Mouse (Mus musculus) central nervous system, embryonic 14 days (tissue): Measurements from ENCODE around the gene 9930021J03Rik. TPM values are rescaled to one million over a fixed set of nuclear protein-coding genes. Genes with fewer than 3 reads are reported as not detected.

Source experiments
- polyA plus RNA-seq: library from polyadenylated mRNA; depleted of rRNA; stranded (reverse); fragments of >200 nt; gene quantifications from 2 replicates; pipeline ENCODE4 v1.2.3, GENCODE M21; 2012; rRNA removed

9930021J03Rik gene
- 26.6 and 27.8 TPM in 2 replicates for polyA plus RNA-seq

GRCm38 (mm10) chr19:29805917-29806785, at the start of gene 9930021J03Rik:
TSS of gene 9930021J03Rik (minus strand) at chr19:29805989.

GRCm38 (mm10) chr19:29812581-29813460, 7.0 kb upstream of the 9930021J03Rik start, which contains the start of gene Ranbp6:
TSS of gene Ranbp6 (minus strand) at chr19:29812974.

GRCm38 (mm10) chr19:29697245-29697874, 108.4 kb downstream of the 9930021J03Rik start, which contains the start of gene Mlana:
TSS of gene Mlana (plus strand) at chr19:29697824.

Other genes starting within 250 kb of the 9930021J03Rik start
- gene Ermp1, start 157.6 kb downstream of the 9930021J03Rik start, polyA plus RNA-seq: 9.2 and 10.8 TPM in 2 replicates
- 0.10 and 0.21 TPM in 2 replicates for gene Mlana, start 108.2 kb downstream of the 9930021J03Rik start, polyA plus RNA-seq
- gene Ranbp6, start 7.0 kb upstream of the 9930021J03Rik start, polyA plus RNA-seq: 15.2 and 16.0 TPM in 2 replicates
- gene Il33, start 119.1 kb upstream of the 9930021J03Rik start, polyA plus RNA-seq: 0.68 and 2.0 TPM in 2 replicates
- not detected in 2 replicates for gene Trpd52l3, start 197.8 kb upstream of the 9930021J03Rik start, polyA plus RNA-seq
- 133 and 142 TPM in 2 replicates for gene Uhrf2, start 224.5 kb upstream of the 9930021J03Rik start, polyA plus RNA-seq